Mouse (Mus musculus) liver, embryonic 15.5 days (tissue): Measurements from ENCODE around the gene Etl4. TPM values are rescaled to one million over a fixed set of nuclear protein-coding genes. Genes with fewer than 3 reads are reported as not detected.

Experiments used
- ATAC-seq: fragments of 200-750 bp; cut with Nextera tagmentation; 2 replicates; pipeline ENCODE4 v1.8.0; 2017; ENCODE audit warnings: moderate number of reproducible peaks, mild to moderate bottlenecking, moderate library complexity; ENCODE audit not compliant: insufficient read depth
- H3K27ac ChIP-seq: fragments of 300-500 bp; sonication (generic); replicated peaks from 2 replicates; pipeline ENCODE4 v1.5.1; 2015; ENCODE audit warnings: mild to moderate bottlenecking, inconsistent platforms
- H3K27me3 ChIP-seq: fragments of 300-500 bp; sonication (generic); 2 replicates; pipeline ENCODE4 v1.6.1; 2015; ENCODE audit warnings: mild to moderate bottlenecking, inconsistent platforms
- H3K36me3 ChIP-seq: fragments of 300-500 bp; sonication (generic); replicated peaks from 2 replicates; pipeline ENCODE4 v1.6.1; 2015; ENCODE audit warnings: moderate library complexity, mild to moderate bottlenecking, inconsistent platforms
- H3K4me1 ChIP-seq: fragments of 300-500 bp; sonication (generic); replicated peaks from 2 replicates; pipeline ENCODE4 v1.6.1; 2015; ENCODE audit warnings: inconsistent platforms
- H3K4me2 ChIP-seq: fragments of 300-500 bp; sonication (generic); 2 replicates; pipeline ENCODE4 v1.6.1; 2015; ENCODE audit warnings: moderate library complexity, mild to moderate bottlenecking, inconsistent platforms
- H3K4me3 ChIP-seq: fragments of 300-500 bp; sonication (generic); replicated peaks from 2 replicates; pipeline ENCODE4 v1.5.1; 2015; ENCODE audit warnings: mild to moderate bottlenecking, inconsistent platforms
- H3K9ac ChIP-seq: fragments of 300-500 bp; sonication (generic); 2 replicates; pipeline ENCODE4 v1.6.1; 2015; ENCODE audit warnings: moderate library complexity, mild to moderate bottlenecking, inconsistent platforms
- H3K9me3 ChIP-seq: fragments of 300-500 bp; sonication (generic); replicated peaks from 2 replicates; pipeline ENCODE4 v1.6.1; 2016; ENCODE audit warnings: inconsistent platforms
- WGBS: fragments of 180-500 bp; shearing (Covaris S2); methylation state at CpG from one replicate; pipeline ENCODE4 v1.1.7; 2015; ENCODE audit warnings: mixed read lengths; ENCODE audit not compliant: insufficient replicate concordance; 5-methylcytosine and 5-hydroxymethylcytosine counted together
- polyA plus RNA-seq: library from polyadenylated mRNA; unstranded; fragments of >200 nt; fragmentation: Nextera tagmentation; extraction: Ambion mirVana; gene quantifications from 2 replicates; pipeline ENCODE4 v1.2.1, GENCODE M21; 2015

Etl4 gene
- polyA plus RNA-seq, 1 experiment from 2014 or later: 2.5 TPM

DNA sequence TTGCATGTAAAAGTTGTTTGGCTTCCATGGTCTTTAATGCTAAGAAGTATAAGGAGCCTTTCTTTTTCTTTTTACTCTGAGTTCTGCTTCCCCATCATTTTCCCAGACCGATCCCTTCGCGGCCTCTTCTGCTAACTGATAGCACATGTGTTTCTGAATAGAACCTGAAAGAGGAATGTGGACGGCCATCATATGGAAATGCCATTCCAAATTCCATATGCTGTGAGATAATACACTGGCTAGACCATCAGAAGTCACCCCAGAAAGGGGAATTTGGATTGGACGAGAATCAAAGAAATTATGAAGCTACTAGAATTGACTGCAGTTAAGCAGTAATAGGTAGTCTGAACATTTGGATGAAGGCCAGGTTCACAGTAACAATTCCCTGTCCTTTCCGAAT, 694.4 kb downstream of the Etl4 start:
- H3K4me3 ChIP-seq: no peak overlapping the region
- H3K27ac ChIP-seq: no peak overlapping the region
- H3K4me1 ChIP-seq: no peaks in the 10 kb centered on the region
- H3K36me3 ChIP-seq: no peaks in the 10 kb centered on the region
- H3K9me3 ChIP-seq: no peaks in the 10 kb centered on the region
- no peak overlapping the region for H3K4me2 ChIP-seq
- H3K9ac ChIP-seq: no peak overlapping the region
- no peak for ATAC-seq
- H3K27me3 ChIP-seq: no peaks in the 10 kb centered on the region
- 63% methylated on average over 6 of the region's 6 CpGs for WGBS

DNA sequence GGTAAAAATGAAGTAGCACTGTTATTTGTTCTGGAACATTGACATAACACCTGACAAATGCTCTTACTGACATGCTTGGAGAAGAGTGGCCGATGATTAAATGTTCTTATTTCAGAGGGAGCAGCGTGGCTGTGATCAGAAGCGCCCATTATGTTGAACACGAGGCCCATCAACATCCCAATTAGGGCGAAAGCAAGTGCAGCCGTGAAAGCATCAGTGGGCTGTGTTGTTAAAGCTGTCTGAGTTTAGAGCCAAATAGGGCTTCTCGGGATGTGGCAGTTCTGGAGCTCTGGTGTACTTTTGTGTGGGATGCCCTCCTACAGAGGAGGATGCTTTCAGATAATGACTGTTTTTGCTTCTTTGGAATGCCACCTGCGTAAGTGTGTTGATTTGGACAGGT, 699.6 kb downstream of the Etl4 start:
- Histone ChIP-seq H3K4me1 (no peaks in the 10 kb centered on the region), H3K27ac (no peak overlapping the region), H3K36me3 (no peaks in the 10 kb centered on the region), H3K27me3 (no peaks in the 10 kb centered on the region), H3K4me2 (no peak overlapping the region), H3K9me3 (no peaks in the 10 kb centered on the region), H3K4me3 (no peak overlapping the region), H3K9ac (no peak overlapping the region)
- no peak for ATAC-seq
- WGBS: 67% methylated on average over 8 of the region's 8 CpGs

- no peaks in the 10 kb centered on the region for H3K9me3 ChIP-seq
- no peak overlapping the region for H3K4me3 ChIP-seq
- H3K27me3 ChIP-seq: no peaks in the 10 kb centered on the region
- no peaks in the 10 kb centered on the region for H3K36me3 ChIP-seq
- 60% methylated on average over 1 of the region's 1 CpGs for WGBS
- no peak overlapping the region for H3K27ac ChIP-seq
- no peak for ATAC-seq
- H3K4me1 ChIP-seq: no peaks in the 10 kb centered on the region
- H3K4me2 ChIP-seq: no peak overlapping the region
- H3K9ac ChIP-seq: no peak overlapping the region
These were observed 706.4 kb downstream of the Etl4 start for GRCm38 (mm10) chr2:20615948-20616347.

DNA sequence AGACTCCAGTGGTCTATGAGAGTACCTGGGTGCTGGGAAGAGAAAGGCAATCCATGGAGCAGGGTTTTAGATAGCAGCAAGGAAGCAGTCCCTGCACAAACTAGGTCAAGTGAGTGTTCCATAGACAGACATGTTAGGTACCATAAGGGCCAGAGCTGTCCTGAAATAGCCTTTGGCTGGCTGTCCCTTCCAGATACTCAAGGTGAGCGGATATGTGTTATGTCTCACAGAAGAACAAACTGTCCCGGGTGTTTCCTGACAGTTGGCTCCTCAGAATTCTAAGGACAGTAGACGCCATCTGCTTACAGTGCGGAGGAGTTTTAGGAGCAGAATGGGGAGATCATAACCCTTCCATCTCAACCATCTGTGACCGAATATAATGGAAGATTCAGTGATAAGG, 708.8 kb downstream of the Etl4 start:
- Histone ChIP-seq H3K4me3 (no peak overlapping the region), H3K27me3 (no peaks in the 10 kb centered on the region), H3K4me1 (no peaks in the 10 kb centered on the region), H3K9me3 (no peaks in the 10 kb centered on the region), H3K4me2 (no peak overlapping the region), H3K9ac (no peak overlapping the region), H3K27ac (no peak overlapping the region), H3K36me3 (no peaks in the 10 kb centered on the region)
- 65% methylated on average over 5 of the region's 5 CpGs for WGBS
- ATAC-seq: no peak

DNA sequence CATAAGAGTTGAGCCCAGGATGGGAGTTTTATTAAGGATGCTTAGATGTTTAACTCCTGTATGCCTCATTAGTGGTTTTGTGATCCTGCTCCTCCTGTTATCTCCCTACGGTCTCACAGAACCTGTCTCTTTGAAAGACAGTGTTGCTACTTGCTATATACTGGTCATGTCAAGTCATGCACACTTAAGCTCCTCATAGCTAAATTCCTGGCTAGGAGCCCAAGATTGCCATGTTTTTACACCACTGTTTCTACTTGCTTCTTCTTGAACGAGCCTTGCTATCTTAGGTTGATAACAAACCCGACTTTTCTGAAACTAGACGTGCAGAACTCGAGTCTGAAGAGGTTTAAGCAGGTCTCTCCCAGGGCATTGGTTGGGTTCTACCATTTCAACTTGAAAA, 710.3 kb downstream of the Etl4 start:
- Histone ChIP-seq H3K27me3 (no peaks in the 10 kb centered on the region), H3K4me1 (no peaks in the 10 kb centered on the region), H3K9ac (no peak overlapping the region), H3K36me3 (no peaks in the 10 kb centered on the region), H3K4me3 (no peak overlapping the region), H3K4me2 (no peak overlapping the region), H3K9me3 (no peaks in the 10 kb centered on the region), H3K27ac (no peak overlapping the region)
- ATAC-seq: no peak
- 51% methylated on average over 5 of the region's 5 CpGs for whole genome bisulfite sequencing

DNA sequence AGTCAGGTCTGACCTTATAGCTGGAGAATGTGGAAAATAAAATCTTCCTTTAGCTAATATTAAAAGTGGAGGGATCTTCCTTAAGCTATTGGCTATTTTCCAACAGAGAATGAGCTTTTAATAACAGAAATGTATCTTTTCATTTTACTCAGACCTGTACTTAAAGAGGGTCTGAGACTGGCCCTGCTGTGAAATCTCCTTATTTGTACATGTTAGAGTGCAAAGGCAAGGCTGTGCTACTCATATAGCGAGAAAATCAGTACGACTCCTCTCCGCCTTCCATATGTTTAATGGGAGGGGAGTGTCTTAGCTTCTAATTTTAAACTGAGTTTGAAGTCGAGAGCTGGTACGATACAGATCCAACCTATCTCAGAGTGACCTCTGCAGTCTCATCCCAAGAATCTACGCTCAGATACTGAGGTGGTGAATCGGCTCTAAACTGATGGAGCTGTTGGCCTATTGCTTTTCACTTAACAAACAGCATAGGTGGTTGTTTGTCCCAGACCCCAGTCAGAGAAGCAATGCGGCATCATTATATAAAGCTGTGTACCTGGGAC, 719.7 kb downstream of the Etl4 start:
- Histone ChIP-seq H3K4me2 (no peak overlapping the region), H3K36me3 (no peaks in the 10 kb centered on the region), H3K4me3 (no peak overlapping the region), H3K27ac (no peak overlapping the region), H3K27me3 (no peaks in the 10 kb centered on the region), H3K9ac (no peak overlapping the region), H3K9me3 (no peaks in the 10 kb centered on the region), H3K4me1 (no peaks in the 10 kb centered on the region)
- WGBS: 78% methylated on average over 8 of the region's 8 CpGs
- ATAC-seq: no peak

- Histone ChIP-seq H3K4me3 (no peak overlapping the region), H3K9me3 (no peaks in the 10 kb centered on the region), H3K9ac (no peak overlapping the region), H3K4me2 (no peak overlapping the region), H3K36me3 (no peaks in the 10 kb centered on the region), H3K4me1 (no peaks in the 10 kb centered on the region), H3K27me3 (no peaks in the 10 kb centered on the region), H3K27ac (no peak overlapping the region)
- WGBS: 58% methylated on average over 3 of the region's 3 CpGs
- no peak for ATAC-seq
These were observed 729.0 kb downstream of the Etl4 start for GRCm38 (mm10) chr2:20638604-20639003.

DNA sequence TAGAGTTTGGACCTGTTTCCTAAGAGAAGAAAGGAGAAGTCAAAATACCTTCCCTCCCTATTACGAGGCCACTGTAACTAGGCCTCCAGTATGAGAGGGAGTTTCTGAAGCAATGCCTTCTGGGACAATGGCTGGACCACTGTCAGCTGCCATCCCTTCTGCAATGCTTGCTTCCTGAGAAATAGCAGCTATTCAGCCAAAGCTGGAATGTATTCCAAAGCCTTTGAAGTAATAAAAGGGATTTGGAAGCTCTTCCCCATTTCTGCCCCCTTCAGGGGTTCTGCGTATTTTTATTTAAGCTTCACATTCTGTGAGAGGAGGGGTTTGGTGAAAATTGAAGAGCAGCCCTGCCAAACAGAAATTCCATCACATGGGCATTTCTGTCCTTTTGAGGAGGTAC, 730.1 kb downstream of the Etl4 start:
- ATAC-seq: no peak
- Histone ChIP-seq H3K4me1 (no peaks in the 10 kb centered on the region), H3K27me3 (no peaks in the 10 kb centered on the region), H3K4me3 (no peak overlapping the region), H3K9me3 (no peaks in the 10 kb centered on the region), H3K36me3 (no peaks in the 10 kb centered on the region), H3K27ac (no peak overlapping the region), H3K4me2 (no peak overlapping the region), H3K9ac (no peak overlapping the region)
- 67% methylated on average over 2 of the region's 2 CpGs for WGBS

- 64% methylated on average over 9 of the region's 9 CpGs for WGBS
- no peaks in the 10 kb centered on the region for H3K36me3 ChIP-seq
- no peaks in the 10 kb centered on the region for H3K27me3 ChIP-seq
- H3K4me2 ChIP-seq: no peak overlapping the region
- H3K9me3 ChIP-seq: no peaks in the 10 kb centered on the region
- no peak overlapping the region for H3K9ac ChIP-seq
- no peaks in the 10 kb centered on the region for H3K4me1 ChIP-seq
- ATAC-seq: no peak
- H3K4me3 ChIP-seq: no peak overlapping the region
- H3K27ac ChIP-seq: no peak overlapping the region
These were observed 733.2 kb downstream of the Etl4 start for GRCm38 (mm10) chr2:20642818-20643217.

DNA sequence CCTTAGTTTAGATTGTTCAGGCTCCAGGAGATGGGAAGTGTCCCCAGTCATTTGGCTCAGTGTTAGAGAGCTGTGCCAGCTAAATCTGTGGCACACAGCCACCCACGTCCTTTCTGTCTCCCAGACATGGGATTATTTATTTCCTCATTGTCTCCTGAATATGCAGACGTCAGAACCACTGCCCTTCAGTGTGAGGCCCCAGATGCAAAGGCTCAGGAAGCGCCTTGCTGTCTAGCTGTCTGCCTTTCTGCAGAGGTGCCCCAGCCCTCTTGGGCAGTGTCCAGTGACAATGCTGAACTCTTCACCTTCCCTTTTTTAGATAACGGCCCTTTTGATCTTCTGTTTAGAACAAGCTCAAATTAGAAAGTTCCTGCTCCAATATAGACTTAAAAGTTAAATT, 740.2 kb downstream of the Etl4 start:
- Histone ChIP-seq H3K4me3 (no peak overlapping the region), H3K4me2 (no peak overlapping the region), H3K9ac (no peak overlapping the region), H3K27me3 (no peaks in the 10 kb centered on the region), H3K36me3 (no peaks in the 10 kb centered on the region), H3K27ac (no peak overlapping the region), H3K9me3 (no peaks in the 10 kb centered on the region), H3K4me1 (no peaks in the 10 kb centered on the region)
- 10% methylated on average over 4 of the region's 4 CpGs for WGBS
- no peak for ATAC-seq

DNA sequence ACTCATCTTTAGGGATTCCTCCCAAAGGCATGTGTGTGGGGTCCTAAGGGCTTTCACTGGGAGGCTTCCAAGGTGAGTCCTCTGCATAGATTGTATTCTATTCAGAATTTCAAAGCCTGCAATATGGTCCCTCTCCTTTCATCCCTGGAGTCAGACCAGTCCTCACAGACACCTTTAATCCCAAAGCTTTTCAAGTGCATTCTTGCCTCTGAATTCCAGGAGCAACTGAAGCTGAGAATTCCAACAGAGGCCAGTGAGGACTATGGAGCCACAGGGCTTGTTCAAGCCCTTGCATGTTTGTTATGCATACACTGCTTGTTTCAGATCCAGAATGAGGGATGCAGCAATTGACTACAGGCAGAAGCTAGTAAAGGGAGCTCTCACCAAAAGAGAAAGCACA, 743.5 kb downstream of the Etl4 start:
- ATAC-seq: no peak
- H3K27me3 ChIP-seq: no peaks in the 10 kb centered on the region
- no peak overlapping the region for H3K9ac ChIP-seq
- no peaks in the 10 kb centered on the region for H3K9me3 ChIP-seq
- no peak overlapping the region for H3K4me2 ChIP-seq
- no peaks in the 10 kb centered on the region for H3K4me1 ChIP-seq
- no peak overlapping the region for H3K27ac ChIP-seq
- no peaks in the 10 kb centered on the region for H3K36me3 ChIP-seq
- H3K4me3 ChIP-seq: no peak overlapping the region

DNA sequence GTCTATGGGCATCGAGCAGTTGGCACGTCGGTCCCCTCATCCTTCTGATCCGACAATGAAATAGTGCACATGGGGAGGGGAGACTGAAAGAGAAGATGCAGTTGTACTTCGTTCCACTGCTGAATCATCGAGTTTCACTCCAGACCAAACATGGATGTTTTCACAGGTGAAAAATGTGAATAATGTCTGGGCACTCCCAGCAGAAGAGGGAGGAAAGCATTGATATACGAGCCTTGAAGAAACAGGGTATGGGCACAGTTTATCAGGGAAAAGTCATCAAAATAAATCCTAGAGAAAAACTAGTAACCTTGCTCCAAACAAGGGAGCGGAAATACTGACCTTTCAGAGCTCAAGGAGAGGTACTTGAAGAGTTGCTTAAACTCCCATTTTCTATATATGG, 744.5 kb downstream of the Etl4 start:
- Histone ChIP-seq H3K27me3 (no peaks in the 10 kb centered on the region), H3K4me3 (no peak overlapping the region), H3K9me3 (no peaks in the 10 kb centered on the region), H3K27ac (no peak overlapping the region), H3K4me2 (no peak overlapping the region), H3K9ac (no peak overlapping the region), H3K4me1 (no peaks in the 10 kb centered on the region), H3K36me3 (no peaks in the 10 kb centered on the region)
- WGBS: 61% methylated on average over 8 of the region's 8 CpGs
- ATAC-seq: no peak
